Mouse (Mus musculus) liver, embryonic 14.5 days (tissue): ENCODE data around the gene Chad. TPM values are rescaled to one million over a fixed set of nuclear protein-coding genes. Genes with fewer than 3 reads are reported as not detected.

Experiments
- ATAC-seq: fragments of 200-750 bp; cut with Nextera tagmentation; 2 replicates; pipeline ENCODE4 v1.8.0; 2017; ENCODE audit warnings: moderate number of reproducible peaks, mild to moderate bottlenecking, moderate library complexity; ENCODE audit not compliant: insufficient read depth
- DNase-seq, 3 experiments: peaks; one replicate each; pipeline ENCODE4 v3.0.0-alpha.2; 2012 to 2013; ENCODE audit warnings: low read depth in 3 of 3, low spot score in 3 of 3
- H3K27ac ChIP-seq: fragments of 300-500 bp; sonication (generic); 2 replicates; pipeline ENCODE4 v1.5.1; 2014; ENCODE audit warnings: moderate library complexity, mild to moderate bottlenecking, control low read depth, inconsistent platforms
- H3K27me3 ChIP-seq: fragments of 300-500 bp; sonication (generic); 2 replicates; pipeline ENCODE4 v1.6.1; 2014; ENCODE audit warnings: mild to moderate bottlenecking, low read length, moderate library complexity; ENCODE audit not compliant: control insufficient read depth, insufficient read depth
- H3K36me3 ChIP-seq: fragments of 300-500 bp; sonication (generic); replicated peaks from 2 replicates; pipeline ENCODE4 v1.6.1; 2014; ENCODE audit warnings: low read depth; ENCODE audit not compliant: control insufficient read depth, insufficient read depth
- H3K4me1 ChIP-seq, 2 experiments: fragments of 200-500 bp in 1 of 2; fragments of 300-500 bp in 1 of 2; sonication (generic) in 1 of 2; replicated peaks; 2 replicates each; pipeline ENCODE4 v1.6.1; 2012 to 2014; ENCODE audit warnings: antibody characterized with exemption in 1 of 2, inconsistent platforms in 1 of 2, low read length in 1 of 2; ENCODE audit not compliant: control insufficient read depth in 2 of 2, insufficient read depth in 2 of 2
- H3K4me2 ChIP-seq: fragments of 300-500 bp; sonication (generic); 2 replicates; pipeline ENCODE4 v1.6.1; 2014; ENCODE audit warnings: low read depth, mild to moderate bottlenecking, control low read depth, moderate library complexity
- H3K4me3 ChIP-seq, 2 experiments: fragments of 200-500 bp in 1 of 2; fragments of 300-500 bp in 1 of 2; sonication (generic) in 1 of 2; 2 replicates each; pipeline ENCODE4 v1.5.1; 2012 to 2014; ENCODE audit warnings: low read depth in 2 of 2, low read length in 2 of 2, mild to moderate bottlenecking in 2 of 2, control low read depth in 1 of 2, inconsistent platforms in 1 of 2, moderate library complexity in 1 of 2; ENCODE audit not compliant: insufficient read depth in 1 of 2
- H3K9ac ChIP-seq: fragments of 300-500 bp; sonication (generic); replicated peaks from 2 replicates; pipeline ENCODE4 v1.6.1; 2014; ENCODE audit warnings: mild to moderate bottlenecking, control low read depth, moderate library complexity
- H3K9me3 ChIP-seq: fragments of 300-500 bp; sonication (generic); 2 replicates; pipeline ENCODE4 v1.6.1; 2016; ENCODE audit warnings: low read length, mixed read lengths; ENCODE audit not compliant: control insufficient read depth
- CTCF ChIP-seq: IDR thresholded peaks from 2 replicates; pipeline ENCODE4 v1.5.1; 2016; ENCODE audit warnings: antibody characterized with exemption, low read depth, control low read depth
- EP300 ChIP-seq: IDR thresholded peaks from 2 replicates; pipeline ENCODE4 v1.6.1; 2016; ENCODE audit warnings: antibody characterized with exemption, low read depth
- WGBS: fragments of 180-500 bp; shearing (Covaris S2); extraction: QIAGEN DNeasy Blood & Tissue Kit; methylation state at CpG from one replicate; pipeline ENCODE4 v1.1.7; 2014; ENCODE audit not compliant: insufficient replicate concordance; 5-methylcytosine and 5-hydroxymethylcytosine counted together
- polyA plus RNA-seq, 2 experiments: library from polyadenylated mRNA; depleted of rRNA in 1 of 2; stranded (reverse) in 1 of 2; unstranded in 1 of 2; fragments of >200 nt; fragmentation: Nextera tagmentation in 1 of 2; extraction: Ambion mirVana in 1 of 2; gene quantifications; 2 replicates each; pipeline versions ENCODE4 v1.2.1 to v1.2.3; 2012 to 2014

Gene Chad
- 0.02 and 0.03 TPM in 2 replicates for polyA plus RNA-seq (2012; rRNA removed)
- polyA plus RNA-seq (2014; fragmentation: Nextera tagmentation; extraction: Ambion mirVana) = 0.09 TPM in 1 of 2 replicates, not detected in the other

- Histone ChIP-seq H3K36me3 (no peaks in the 10 kb centered on the region), H3K9me3 (no peaks in the 10 kb centered on the region), H3K27me3 (peaks cover 12% of the 10 kb centered on the region), H3K4me2 (peak within 1 kb of the TSS; percentile 44), H3K4me1 (no peaks in the 10 kb centered on the region), H3K4me3 (peak within 1 kb of the TSS in 1 of 2 experiments; percentile 5; a peak in 1 of 4 replicates), H3K27ac (no peak within 1 kb of the TSS), H3K9ac (no peak within 1 kb of the TSS)
- ATAC-seq = no peak
- WGBS = 5% methylated on average over 35 of the region's 35 CpGs
- no peak for DNase-seq
- TF ChIP-seq CTCF (no peak), EP300 (no peak)
Measured at GRCm38 (mm10) chr11:94564437-94565150, at the start of gene Chad. Gene Chad (plus strand): TSS chr11:94565047.

GRCm38 (mm10) chr11:94521219-94521843 is 43.5 kb upstream of the Chad start, which contains the start of gene Mycbpap:
Gene Mycbpap (minus strand): TSS chr11:94521742.
- H3K4me2 ChIP-seq = peak within 1 kb of the TSS; percentile 65
- TF ChIP-seq CTCF (peak; percentile 32; the same call in 1 of the 2 replicates), EP300 (no peak)
- H3K9ac ChIP-seq = no peak within 1 kb of the TSS
- ATAC-seq (peak; percentile 31), DNase-seq (peak in 1 of 3 experiments; percentile 22)
- H3K4me3 ChIP-seq = peak within 1 kb of the TSS; percentile 45 to 56
- no peaks in the 10 kb centered on the region for H3K9me3 ChIP-seq
- no peaks in the 10 kb centered on the region for H3K27me3 ChIP-seq
- no peak within 1 kb of the TSS for H3K27ac ChIP-seq
- no peaks in the 10 kb centered on the region for H3K4me1 ChIP-seq
- H3K36me3 ChIP-seq = no peaks in the 10 kb centered on the region
- whole genome bisulfite sequencing = 1% methylated on average over 42 of the region's 42 CpGs

GRCm38 (mm10) chr11:94526171-94526879 is 38.5 kb upstream of the Chad start:
- WGBS = 47% methylated on average over 9 of the region's 9 CpGs
- Histone ChIP-seq H3K4me3 (no peak overlapping the region), H3K4me1 (no peaks in the 10 kb centered on the region), H3K9ac (no peak overlapping the region), H3K9me3 (no peaks in the 10 kb centered on the region), H3K27ac (no peak overlapping the region), H3K36me3 (no peaks in the 10 kb centered on the region), H3K4me2 (no peak overlapping the region), H3K27me3 (no peaks in the 10 kb centered on the region)
- ATAC-seq (no peak), DNase-seq (no peak)
- TF ChIP-seq CTCF (no peak), EP300 (no peak)

- no peak overlapping the region for H3K27ac ChIP-seq
- DNase-seq (no peak), ATAC-seq (no peak)
- H3K4me3 ChIP-seq = no peak overlapping the region
- no peak overlapping the region for H3K9ac ChIP-seq
- H3K27me3 ChIP-seq = no peaks in the 10 kb centered on the region
- H3K4me2 ChIP-seq = no peak overlapping the region
- WGBS = 33% methylated on average over 3 of the region's 3 CpGs
- no peaks in the 10 kb centered on the region for H3K4me1 ChIP-seq
- H3K9me3 ChIP-seq = no peaks in the 10 kb centered on the region
- TF ChIP-seq CTCF (no peak), EP300 (no peak)
- no peaks in the 10 kb centered on the region for H3K36me3 ChIP-seq
Measured at GRCm38 (mm10) chr11:94528879-94529278, 36.0 kb upstream of the Chad start.

- Histone ChIP-seq H3K4me3 (no peak overlapping the region), H3K4me1 (no peaks in the 10 kb centered on the region), H3K36me3 (no peaks in the 10 kb centered on the region), H3K4me2 (no peak overlapping the region), H3K27ac (no peak overlapping the region), H3K9ac (no peak overlapping the region), H3K27me3 (no peaks in the 10 kb centered on the region), H3K9me3 (no peaks in the 10 kb centered on the region)
- 63% methylated on average over 8 of the region's 8 CpGs for WGBS
- DNase-seq = no peak
- TF ChIP-seq EP300 = no peak
- TF ChIP-seq CTCF = no peak
- ATAC-seq = no peak
Measured at GRCm38 (mm10) chr11:94533171-94533570, 31.7 kb upstream of the Chad start.
